29 mouse cellular contexts compared by ENCODE assay signal in genomic region chr15:65557846-65558835, GRCm38 (mm10).
A peak's percentile ranks its signal among the peaks of the same experiment; 100 is the strongest.
DNase-seq lines count a peak whose midpoint lies in the region; ATAC-seq lines count a peak whose summit lies in the region.
"Had no signal": no experiment of that assay in that cellular context is flagged by ENCODE, and none has a peak within 500 bp of the region (broad histone marks: within the 10 kb centered on the region; RNA-seq: fewer than 3 reads in every experiment).

No protein-coding gene starts in this region.

- H3K4me3 ChIP-seq in kidney, embryonic 15.5 days (replicated peaks), result no peak overlapping the region
- H3K4me3 ChIP-seq in neural tube, embryonic 14.5 days (ENCODE audit: low read depth, low read length), result no peak overlapping the region
- H3K4me3 ChIP-seq in neural tube, embryonic 15.5 days (replicated peaks), result no peak overlapping the region
- H3K4me3 ChIP-seq in midbrain, embryonic 11.5 days (ENCODE audit: low read depth, low read length), result no peak overlapping the region
- H3K4me3 ChIP-seq: embryonic facial prominence, embryonic 12.5 days; hindbrain, embryonic 12.5 days; intestine, embryonic 15.5 days; limb, embryonic 13.5 days; liver, embryonic 13.5 days; megakaryocyte, embryonic 14.5 days had no signal

- peaks cover 5% of the 10 kb centered on the region; the same call in 1 of the 2 replicates for H3K4me1 ChIP-seq in kidney, embryonic 15.5 days
- H3K4me1 ChIP-seq in neural tube, embryonic 14.5 days (ENCODE audit: control insufficient read depth, insufficient read depth, low read length), result no peaks in the 10 kb centered on the region
- H3K4me1 ChIP-seq in neural tube, embryonic 15.5 days, result no peaks in the 10 kb centered on the region
- no peaks in the 10 kb centered on the region for H3K4me1 ChIP-seq in midbrain, embryonic 11.5 days (ENCODE audit: control insufficient read depth, insufficient read depth, low read length)
- H3K4me1 ChIP-seq: embryonic facial prominence, embryonic 12.5 days; hindbrain, embryonic 12.5 days; intestine, embryonic 15.5 days; limb, embryonic 13.5 days; liver, embryonic 13.5 days; megakaryocyte, embryonic 14.5 days had no signal

- no peaks in the 10 kb centered on the region for H3K9me3 ChIP-seq in kidney, embryonic 15.5 days (replicated peaks)
- no peaks in the 10 kb centered on the region for H3K9me3 ChIP-seq in neural tube, embryonic 14.5 days (ENCODE audit: control insufficient read depth, low read length)
- H3K9me3 ChIP-seq in neural tube, embryonic 15.5 days (replicated peaks), result no peaks in the 10 kb centered on the region
- no peaks in the 10 kb centered on the region for H3K9me3 ChIP-seq in midbrain, embryonic 11.5 days (ENCODE audit: control insufficient read depth, low read length)
- H3K9me3 ChIP-seq: embryonic facial prominence, embryonic 12.5 days; G1E; hindbrain, embryonic 12.5 days; intestine, embryonic 15.5 days; limb, embryonic 13.5 days had no signal

- peak; percentile 91 for ATAC-seq in kidney, embryonic 15.5 days (replicated peaks; ENCODE audit: low FRiP score)
- ATAC-seq in neural tube, embryonic 14.5 days (ENCODE audit: low read depth), result peak; percentile 60
- no peak; the same call in 1 of the 2 replicates for ATAC-seq in neural tube, embryonic 15.5 days (ENCODE audit: low FRiP score)
- ATAC-seq in midbrain, embryonic 11.5 days (ENCODE audit: low FRiP score), result no peak
- ATAC-seq: forebrain, embryonic 14.5 days; hindbrain, postnatal 0 days; intestine, embryonic 15.5 days; lung, postnatal 0 days had no signal

- no peak overlapping the region for H3K4me2 ChIP-seq in kidney, embryonic 15.5 days
- H3K4me2 ChIP-seq in neural tube, embryonic 14.5 days (ENCODE audit: low read depth, low read length), result no peak overlapping the region
- no peak overlapping the region for H3K4me2 ChIP-seq in neural tube, embryonic 15.5 days
- no peak overlapping the region for H3K4me2 ChIP-seq in midbrain, embryonic 11.5 days
- H3K4me2 ChIP-seq: embryonic facial prominence, embryonic 12.5 days; heart, embryonic 11.5 days; hindbrain, embryonic 12.5 days; intestine, embryonic 15.5 days; limb, embryonic 13.5 days; liver, embryonic 13.5 days had no signal

- DNase-seq in embryo, embryonic 10.5 days (ENCODE audit: low spot score), result peak; percentile 5
- no peak for DNase-seq in embryo, embryonic 9.5 days (ENCODE audit: extremely low spot score)
- no peak for DNase-seq in kidney, adult 11 months
- peak; percentile 26 for DNase-seq in mesoderm, embryonic 11.5 days (ENCODE audit: low read depth, low spot score)
- no peak for DNase-seq in midbrain, embryonic 11.5 days (ENCODE audit: low spot score, missing footprints)
- DNase-seq: adrenal gland, postnatal 14 days; cerebellum, adult 18-20 months; cerebellum, postnatal 10 days; gastrocnemius, postnatal 25 days; heart, postnatal 36 days; kidney, postnatal 10 days; liver, embryonic 13.5 days; lung, adult 18-20 months; lung, postnatal 4 days; midbrain, embryonic 14.5 days; right cerebral cortex, postnatal 14 days had no signal

- 0 out of 2 replicates have a peak overlapping the region, but pooled peaks have one; percentile 5 for H3K27ac ChIP-seq in kidney, embryonic 15.5 days
- H3K27ac ChIP-seq in neural tube, embryonic 14.5 days (ENCODE audit: low read depth, low read length), result no peak overlapping the region
- no peak overlapping the region for H3K27ac ChIP-seq in neural tube, embryonic 15.5 days (replicated peaks)
- no peak overlapping the region for H3K27ac ChIP-seq in midbrain, embryonic 11.5 days (ENCODE audit: low read depth, low read length)
- H3K27ac ChIP-seq: embryonic facial prominence, embryonic 12.5 days; hindbrain, embryonic 12.5 days; hindbrain, postnatal 0 days; intestine, embryonic 15.5 days; limb, embryonic 13.5 days; liver, embryonic 13.5 days had no signal

- 23% methylated on average over 8 of the region's 8 CpGs for WGBS in kidney, embryonic 15.5 days
- WGBS in neural tube, embryonic 14.5 days, result 46% methylated on average over 8 of the region's 8 CpGs
- 55% methylated on average over 8 of the region's 8 CpGs for whole genome bisulfite sequencing in neural tube, embryonic 15.5 days
- WGBS in midbrain, embryonic 11.5 days, result 88% methylated on average over 8 of the region's 8 CpGs

- H3K36me3 ChIP-seq in kidney, embryonic 15.5 days, result no peaks in the 10 kb centered on the region
- no peaks in the 10 kb centered on the region for H3K36me3 ChIP-seq in neural tube, embryonic 14.5 days (ENCODE audit: control insufficient read depth, insufficient read depth, low read length)
- no peaks in the 10 kb centered on the region for H3K36me3 ChIP-seq in neural tube, embryonic 15.5 days
- no peaks in the 10 kb centered on the region for H3K36me3 ChIP-seq in midbrain, embryonic 11.5 days (ENCODE audit: control insufficient read depth, insufficient read depth, low read length)
- H3K36me3 ChIP-seq: embryonic facial prominence, embryonic 12.5 days; G1E; hindbrain, embryonic 12.5 days; intestine, embryonic 15.5 days; limb, embryonic 13.5 days; liver, embryonic 13.5 days had no signal

- no peaks in the 10 kb centered on the region for H3K27me3 ChIP-seq in kidney, embryonic 15.5 days
- H3K27me3 ChIP-seq in neural tube, embryonic 14.5 days (ENCODE audit: control insufficient read depth, insufficient read depth, low read length), result no peaks in the 10 kb centered on the region
- no peaks in the 10 kb centered on the region for H3K27me3 ChIP-seq in neural tube, embryonic 15.5 days (replicated peaks)
- H3K27me3 ChIP-seq in midbrain, embryonic 11.5 days (ENCODE audit: control insufficient read depth, insufficient read depth, low read length), result no peaks in the 10 kb centered on the region
- H3K27me3 ChIP-seq: embryonic facial prominence, embryonic 12.5 days; hindbrain, embryonic 12.5 days; intestine, embryonic 15.5 days; limb, embryonic 13.5 days; liver, embryonic 13.5 days; megakaryocyte, embryonic 14.5 days had no signal

- H3K9ac ChIP-seq in kidney, embryonic 15.5 days, result no peak overlapping the region
- no peak overlapping the region for H3K9ac ChIP-seq in neural tube, embryonic 14.5 days (replicated peaks; ENCODE audit: low read depth, low read length)
- no peak overlapping the region for H3K9ac ChIP-seq in neural tube, embryonic 15.5 days (replicated peaks)
- no peak overlapping the region for H3K9ac ChIP-seq in midbrain, embryonic 11.5 days (ENCODE audit: low read length)
- H3K9ac ChIP-seq: embryonic facial prominence, embryonic 12.5 days; hindbrain, embryonic 12.5 days; intestine, embryonic 15.5 days; limb, embryonic 13.5 days; liver, embryonic 13.5 days had no signal

Comparison
In these comparisons a context has a peak if more than half of its experiments do, and no peak if none do; other contexts are left out.
1. DNase-seq: peak in embryo, embryonic 10.5 days (single experiment) and mesoderm, embryonic 11.5 days (single experiment); none in embryo, embryonic 9.5 days (single experiment), kidney, adult 11 months (single experiment) and midbrain, embryonic 11.5 days (single experiment).
2. ATAC-seq: peak in kidney, embryonic 15.5 days (single experiment) and neural tube, embryonic 14.5 days (single experiment); none in neural tube, embryonic 15.5 days (single experiment) and midbrain, embryonic 11.5 days (single experiment).